Comparison of ENCODE assay signal across 11 mouse cellular contexts in the genomic region with DNA sequence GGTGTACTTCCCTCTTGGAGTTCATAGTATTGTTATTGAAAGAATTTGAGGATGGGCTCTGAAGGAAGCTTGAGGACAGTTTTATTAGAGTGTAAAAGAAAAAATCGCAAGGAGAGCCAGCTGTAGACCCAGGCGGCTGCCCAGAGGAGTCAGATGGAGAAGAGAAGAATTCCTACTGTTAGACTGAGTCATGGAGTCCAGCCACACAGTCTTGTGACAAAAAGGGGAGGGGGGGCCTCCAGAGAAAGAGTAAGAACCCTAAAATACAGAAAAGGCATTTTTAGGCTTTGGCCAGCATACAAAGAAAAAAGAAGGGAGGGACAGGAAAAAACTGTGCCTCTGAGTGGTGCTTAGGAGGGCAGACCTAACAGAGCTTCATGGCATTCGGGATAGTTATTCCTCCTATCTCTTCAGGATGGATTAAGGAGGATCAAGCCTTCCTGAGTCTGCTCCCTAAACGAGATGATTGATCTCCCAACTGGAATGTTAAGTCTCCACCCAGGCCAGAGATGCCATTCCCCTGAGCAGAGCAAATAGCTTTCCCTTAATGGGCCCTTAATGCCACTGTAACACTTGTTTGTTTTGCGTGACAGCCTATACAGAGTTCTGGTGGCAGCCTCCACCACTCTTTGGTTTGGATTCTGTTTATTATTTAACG. TPM values are rescaled to one million over a fixed set of nuclear protein-coding genes. Genes with fewer than 3 reads are reported as not detected.
DNase-seq lines count a peak whose midpoint lies in the region; ATAC-seq and TF ChIP-seq lines count a peak whose summit lies in the region.
"Had no signal": no experiment of that assay in that cellular context is flagged by ENCODE, and none has a peak within 500 bp of the region (broad histone marks: within the 10 kb centered on the region; RNA-seq: fewer than 3 reads in every experiment).

No protein-coding gene starts in this region.

- no peak overlapping the region for H3K27ac ChIP-seq in liver, embryonic 16.5 days (ENCODE audit: low read length)
- peak overlapping the region; percentile 84 for H3K27ac ChIP-seq in embryonic fibroblast, embryonic 13.5 days (ENCODE audit: insufficient read depth, low read length)
- H3K27ac ChIP-seq in kidney, embryonic 15.5 days, result peak overlapping the region; percentile 68
- no peak overlapping the region for H3K27ac ChIP-seq in stomach, embryonic 14.5 days (ENCODE audit: low read length)
- H3K27ac ChIP-seq: midbrain, embryonic 10.5 days had no signal

- H3K4me3 ChIP-seq in liver, embryonic 16.5 days (ENCODE audit: low read depth, low read length), result no peak overlapping the region
- H3K4me3 ChIP-seq in embryonic fibroblast, embryonic 13.5 days (ENCODE audit: insufficient read depth, low read length), result no peak overlapping the region
- no peak overlapping the region for H3K4me3 ChIP-seq in kidney, embryonic 15.5 days (replicated peaks)
- H3K4me3 ChIP-seq in stomach, embryonic 14.5 days (ENCODE audit: low read depth, low read length), result no peak overlapping the region
- H3K4me3 ChIP-seq: midbrain, embryonic 10.5 days had no signal

- TF ChIP-seq CTCF in embryonic fibroblast, embryonic 13.5 days (IDR thresholded peaks at IDR 0.05; ENCODE audit: borderline replicate concordance, insufficient read depth, low read length), result no peak

- no peak overlapping the region for H3K9ac ChIP-seq in liver, embryonic 16.5 days (ENCODE audit: low read depth, low read length)
- no peak overlapping the region for H3K9ac ChIP-seq in kidney, embryonic 15.5 days
- H3K9ac ChIP-seq in stomach, embryonic 14.5 days (replicated peaks; ENCODE audit: low read depth, low read length), result no peak overlapping the region

- no peaks in the 10 kb centered on the region for H3K9me3 ChIP-seq in liver, embryonic 16.5 days (replicated peaks; ENCODE audit: control insufficient read depth, low read length)
- no peaks in the 10 kb centered on the region for H3K9me3 ChIP-seq in kidney, embryonic 15.5 days (replicated peaks)
- no peaks in the 10 kb centered on the region for H3K9me3 ChIP-seq in stomach, embryonic 14.5 days (ENCODE audit: control insufficient read depth, low read depth, low read length)
- H3K9me3 ChIP-seq: midbrain, embryonic 10.5 days had no signal

- H3K4me1 ChIP-seq in liver, embryonic 16.5 days (ENCODE audit: control insufficient read depth, low read depth, low read length), result no peaks in the 10 kb centered on the region
- H3K4me1 ChIP-seq in embryonic fibroblast, embryonic 13.5 days (ENCODE audit: control insufficient read depth, insufficient read depth, low read length), result peaks cover 5% of the 10 kb centered on the region
- peaks cover 23% of the 10 kb centered on the region for H3K4me1 ChIP-seq in kidney, embryonic 15.5 days
- H3K4me1 ChIP-seq in stomach, embryonic 14.5 days (ENCODE audit: control insufficient read depth, insufficient read depth, low read length), result peaks cover 7% of the 10 kb centered on the region; the same call in 1 of the 2 replicates

- no peaks in the 10 kb centered on the region for H3K36me3 ChIP-seq in liver, embryonic 16.5 days (ENCODE audit: control insufficient read depth, insufficient read depth)
- H3K36me3 ChIP-seq in kidney, embryonic 15.5 days, result no peaks in the 10 kb centered on the region
- H3K36me3 ChIP-seq in stomach, embryonic 14.5 days (ENCODE audit: control insufficient read depth, insufficient read depth, low read length), result no peaks in the 10 kb centered on the region
- H3K36me3 ChIP-seq: midbrain, embryonic 10.5 days had no signal

- H3K4me2 ChIP-seq in liver, embryonic 16.5 days (ENCODE audit: low read depth, low read length), result no peak overlapping the region
- H3K4me2 ChIP-seq in kidney, embryonic 15.5 days, result no peak overlapping the region
- no peak overlapping the region for H3K4me2 ChIP-seq in stomach, embryonic 14.5 days (replicated peaks; ENCODE audit: low read depth, low read length)

- TF ChIP-seq POLR2A in embryonic fibroblast, embryonic 13.5 days (IDR thresholded peaks at IDR 0.05; ENCODE audit: low read depth, low read length), result no peak

- no peak for DNase-seq in liver
- DNase-seq in c-Kit-positive CD71-positive TER-119-positive erythroid progenitor cells, embryonic 14.5 days (ENCODE audit: low spot score), result no peak
- DNase-seq in retina, postnatal 1 day, result no peak
- DNase-seq: adrenal gland, adult 2 months; cerebellum, adult 11 months; thymus, postnatal 36 days had no signal

- peaks cover 4% of the 10 kb centered on the region for H3K27me3 ChIP-seq in liver, embryonic 16.5 days (ENCODE audit: control insufficient read depth, insufficient read depth, low read depth, low read length)
- H3K27me3 ChIP-seq in kidney, embryonic 15.5 days, result no peaks in the 10 kb centered on the region
- no peaks in the 10 kb centered on the region for H3K27me3 ChIP-seq in stomach, embryonic 14.5 days (ENCODE audit: control insufficient read depth, insufficient read depth, low read length)

- 43% methylated on average over 6 of the region's 6 CpGs for WGBS in liver, embryonic 16.5 days (ENCODE audit: insufficient replicate concordance)
- 20% methylated on average over 6 of the region's 6 CpGs for whole genome bisulfite sequencing in kidney, embryonic 15.5 days
- 23% methylated on average over 6 of the region's 6 CpGs for WGBS in stomach, embryonic 14.5 days

- peak; percentile 43; the same call in 1 of the 2 replicates for ATAC-seq in liver, embryonic 16.5 days (ENCODE audit: low read depth)
- ATAC-seq in kidney, embryonic 15.5 days (replicated peaks; ENCODE audit: low FRiP score), result peak; percentile 73
- ATAC-seq in stomach, embryonic 14.5 days (ENCODE audit: insufficient number of reproducible peaks, insufficient read depth, low FRiP score, low read depth), result peak; percentile 79

RNA-seq across cellular contexts. Expression of gene Patj, which starts 5.5 kb away (rescaled TPM):
- polyA plus RNA-seq in liver, embryonic 16.5 days (2015; fragmentation: Nextera tagmentation; extraction: Ambion mirVana), result 2.1 and 3.3 TPM in 2 replicates
- 6.4 and 8.3 TPM in 2 replicates for polyA plus RNA-seq in embryonic fibroblast, embryonic 13.5 days (2011; ENCODE audit: insufficient read length, low read depth, missing spikeins)
- 26.5 and 26.6 TPM in 2 replicates for polyA plus RNA-seq in kidney, embryonic 15.5 days (2015; fragmentation: Nextera tagmentation; extraction: Ambion mirVana)
- 28.0 and 31.7 TPM in 2 replicates for polyA plus RNA-seq in stomach, embryonic 14.5 days (2014; fragmentation: Nextera tagmentation; extraction: Ambion mirVana)

RNA-seq across cellular contexts. Expression of gene Tm2d1, which starts 17.9 kb away (rescaled TPM):
- 28.6 TPM in 2 replicates for polyA plus RNA-seq in liver, embryonic 16.5 days (2015; fragmentation: Nextera tagmentation; extraction: Ambion mirVana)
- 44.9 and 60.3 TPM in 2 replicates for polyA plus RNA-seq in embryonic fibroblast, embryonic 13.5 days (2011; ENCODE audit: insufficient read length, low read depth, missing spikeins)
- 99.6 and 113 TPM in 2 replicates for polyA plus RNA-seq in kidney, embryonic 15.5 days (2015; fragmentation: Nextera tagmentation; extraction: Ambion mirVana)
- 86.4 and 89.2 TPM in 2 replicates for polyA plus RNA-seq in stomach, embryonic 14.5 days (2014; fragmentation: Nextera tagmentation; extraction: Ambion mirVana)

Comparison
In these comparisons a context has a peak if more than half of its experiments do, and no peak if none do; other contexts are left out.
1. H3K27ac ChIP-seq: peak in embryonic fibroblast, embryonic 13.5 days (single experiment) and kidney, embryonic 15.5 days (single experiment); none in liver, embryonic 16.5 days (single experiment) and stomach, embryonic 14.5 days (single experiment).
2. Peak in every context shown above with its lines, with median percentiles within 50 percentile points of each other: ATAC-seq.